In genomic region chr2:153014758-153015593, GRCm38 (mm10) we compare ENCODE assay signal across 8 mouse cellular contexts. TPM values are rescaled to one million over a fixed set of nuclear protein-coding genes. Genes with fewer than 3 reads are reported as not detected.
A peak's percentile ranks its signal among the peaks of the same experiment; 100 is the strongest.
DNase-seq lines count a peak whose midpoint lies in the region; ATAC-seq lines count a peak whose summit lies in the region.

TSS of gene Pdrg1 (minus strand) at chr2:153015427.

- peak within 1 kb of the TSS; percentile 88 for H3K4me2 ChIP-seq in hindbrain, embryonic 16.5 days (ENCODE audit: low read length)

- WGBS in hindbrain, embryonic 16.5 days: under 1% methylated on average over 53 of the region's 54 CpGs
- WGBS in macrophage (ENCODE audit: missing documents): 2% methylated on average over 50 of the region's 54 CpGs

- no peaks in the 10 kb centered on the region for H3K9me3 ChIP-seq in hindbrain, embryonic 16.5 days (ENCODE audit: control insufficient read depth, low read length)

- peaks cover 13% of the 10 kb centered on the region for H3K4me1 ChIP-seq in hindbrain, embryonic 16.5 days (ENCODE audit: control insufficient read depth, insufficient read depth, low read depth, low read length)

- H3K36me3 ChIP-seq in hindbrain, embryonic 16.5 days (ENCODE audit: control insufficient read depth, insufficient read depth, low read length): peaks cover 18% of the 10 kb centered on the region
- peaks cover 32% of the 10 kb centered on the region for H3K36me3 ChIP-seq in macrophage (ENCODE audit: inconsistent target)

- peak; percentile 81 for DNase-seq in WW6 (ENCODE audit: low read depth, low spot score)
- DNase-seq in cerebellum, postnatal 4 days (ENCODE audit: low spot score in 2 of 2): peak; percentile 93 to 96
- peak; percentile 94 for DNase-seq in gastrocnemius, adult 18-20 months (ENCODE audit: low spot score)
- DNase-seq in left cerebral cortex, adult 18-20 months (ENCODE audit: low spot score in 2 of 2): peak; percentile 95 to 97
- DNase-seq in right cerebral cortex, adult 18-20 months: peak; percentile 96
- peak; percentile 79 for DNase-seq in urinary bladder, postnatal 10 days (ENCODE audit: low spot score)

- H3K9ac ChIP-seq in hindbrain, embryonic 16.5 days (ENCODE audit: low read depth, low read length): peak within 1 kb of the TSS; percentile 88

- no peaks in the 10 kb centered on the region for H3K27me3 ChIP-seq in hindbrain, embryonic 16.5 days (replicated peaks; ENCODE audit: control insufficient read depth, insufficient read depth, low read length)

- peak within 1 kb of the TSS; percentile 91 for H3K4me3 ChIP-seq in hindbrain, embryonic 16.5 days (ENCODE audit: low read length)
- peak within 1 kb of the TSS; percentile 73 for H3K4me3 ChIP-seq in macrophage (ENCODE audit: inconsistent target)

- ATAC-seq in hindbrain, embryonic 16.5 days: peak; percentile 95

- peaks cover 24% of the 10 kb centered on the region for H3K79me2 ChIP-seq in macrophage (ENCODE audit: inconsistent target)

- H3K27ac ChIP-seq in hindbrain, embryonic 16.5 days (ENCODE audit: low read depth, low read length): peak within 1 kb of the TSS; percentile 58; the same call in 1 of the 2 replicates
- H3K27ac ChIP-seq in macrophage: peak within 1 kb of the TSS; percentile 15; the same call in 1 of the 2 replicates

RNA-seq across cellular contexts. Expression of gene Pdrg1, which starts in this region (rescaled TPM):
- 10 to 100 TPM; 72.1 to 77.5 TPM for total RNA-seq in gastrocnemius, adult 18-20 months (2021)
- polyA plus RNA-seq in hindbrain, embryonic 16.5 days (2015; fragmentation: Nextera tagmentation; extraction: Ambion mirVana): 247 and 274 TPM in 2 replicates
- 10 to 100 TPM; 50.6 to 63.4 TPM for total RNA-seq in left cerebral cortex, adult 18-20 months (2021)
- 10 to 100 TPM; 17.2 to 97.7 (median 59.5) TPM for total RNA-seq in macrophage (2018; cell fraction: chromatin; rRNA removed)
- 10 to 100 TPM; 42.8 to 71.8 (median 60.1) TPM for total RNA-seq in macrophage (2018; cell fraction: cytosol; rRNA removed)
- total RNA-seq in macrophage (2018; cell fraction: nucleus; rRNA removed): 10 to 100 TPM; 22.7 to 80.0 (median 46.7) TPM
- 63.1 to 112 TPM (median 75.8 TPM) in 3 replicates for polyA plus RNA-seq in macrophage (2018)

Comparison
In these comparisons a context has a peak if more than half of its experiments do, and no peak if none do; other contexts are left out.
1. Peak in every context shown above with its lines: DNase-seq, ATAC-seq, H3K4me3 ChIP-seq and H3K27ac ChIP-seq.